Mouse (Mus musculus) cortical plate, adult 2 months (tissue): ENCODE measurements at regions not wholly inside any gene's neighbourhood (a gene's known extent, or its start where the extent isn't known, plus 50 kb on each side); places are given as distances from the start of the nearest gene placed in this dataset.

Experiments used
- CTCF ChIP-seq: fragments of 200-500 bp; IDR thresholded peaks from 2 replicates; pipeline ENCODE4 v1.5.1; 2011; ENCODE audit warnings: mild to moderate bottlenecking, control low read depth, low read length; ENCODE audit not compliant: insufficient read depth; ENCODE audit errors: extremely low read depth
- POLR2A ChIP-seq: fragments of 200-500 bp; IDR thresholded peaks from 2 replicates; pipeline ENCODE4 v1.6.1; 2011; ENCODE audit warnings: mild to moderate bottlenecking, low read length, control low read depth; ENCODE audit not compliant: insufficient read depth; ENCODE audit errors: extremely low read depth

DNA sequence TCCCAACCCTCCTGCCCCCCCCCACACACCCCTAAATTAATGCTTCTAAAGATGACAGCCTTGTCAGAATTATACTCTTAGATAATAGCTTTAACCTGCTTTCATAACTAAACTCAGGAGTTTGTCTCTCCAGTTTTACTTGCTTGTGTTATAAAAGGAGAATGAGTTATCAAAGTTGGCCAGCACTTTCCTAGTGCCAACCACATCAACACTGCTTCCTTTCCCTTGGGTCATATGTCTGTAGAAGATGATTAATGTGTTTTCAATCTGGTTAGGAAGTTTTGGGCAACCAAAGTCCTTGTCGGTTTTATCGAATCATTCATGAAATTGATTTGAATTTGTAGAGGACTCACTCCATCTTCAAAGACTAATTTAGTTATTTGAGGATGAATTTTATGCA lies 505.3 kb downstream of the Kctd12 start:
- TF ChIP-seq POLR2A (no peak), CTCF (no peak)
